Comparison of ENCODE assay signal across 9 mouse cellular contexts in the genomic region with DNA sequence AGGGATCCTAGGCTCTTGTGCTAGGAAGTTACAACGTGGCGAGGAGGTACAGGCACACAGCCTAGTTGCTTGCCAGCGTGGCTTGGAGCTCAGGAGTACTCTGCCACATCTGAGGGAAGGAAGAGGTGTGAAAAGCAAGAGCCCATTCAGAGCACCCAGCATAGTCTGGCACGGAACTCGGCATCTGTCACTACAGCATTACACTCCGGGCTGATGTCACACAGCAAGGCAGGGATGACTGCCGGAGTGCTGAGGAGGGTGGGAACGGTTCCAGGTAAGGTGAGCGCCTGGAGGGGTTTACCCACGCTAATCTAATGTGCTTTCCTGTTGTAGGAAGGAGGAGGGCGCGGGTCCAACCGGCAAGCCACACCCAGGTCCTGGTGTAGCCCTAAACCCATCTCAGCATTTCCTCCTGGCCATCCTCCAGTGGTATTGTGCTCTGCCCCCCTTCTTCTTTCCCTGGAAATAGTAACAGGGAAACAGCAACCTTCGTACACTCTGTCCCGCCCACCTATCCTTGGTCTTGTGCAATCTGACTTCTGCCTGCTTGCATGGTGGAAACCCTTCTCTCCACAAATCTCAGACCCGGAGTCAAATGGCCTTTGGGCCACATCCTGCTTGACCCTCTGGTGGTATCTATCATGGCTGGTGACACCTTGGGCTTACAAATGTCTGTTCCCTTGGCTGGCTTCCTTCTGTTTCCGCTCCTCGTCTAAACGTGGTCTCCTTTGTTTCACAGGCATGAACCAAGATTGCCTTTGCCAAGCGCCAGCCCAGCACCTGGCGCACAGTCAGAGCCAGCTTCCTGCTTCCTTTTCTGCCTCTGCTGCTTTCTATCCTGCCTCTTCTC. TPM values are rescaled to one million over a fixed set of nuclear protein-coding genes. Genes with fewer than 3 reads are reported as not detected.
DNase-seq lines count a peak whose midpoint lies in the region; ATAC-seq and TF ChIP-seq lines count a peak whose summit lies in the region.
"Had no signal": no experiment of that assay in that cellular context is flagged by ENCODE, and none has a peak within 500 bp of the region (broad histone marks: within the 10 kb centered on the region; RNA-seq: fewer than 3 reads in every experiment).

No protein-coding gene starts in this region.

- H3K4me1 ChIP-seq in embryonic facial prominence, embryonic 13.5 days, result peaks cover 4% of the 10 kb centered on the region; the same call in 1 of the 2 replicates
- H3K4me1 ChIP-seq in embryonic facial prominence, embryonic 10.5 days, result peaks cover 25% of the 10 kb centered on the region
- peaks cover 14% of the 10 kb centered on the region for H3K4me1 ChIP-seq in intestine, embryonic 16.5 days (ENCODE audit: control insufficient read depth, insufficient read depth, low read length)

- peak overlapping the region; percentile 28; the same call in 1 of the 2 replicates for H3K27ac ChIP-seq in embryonic facial prominence, embryonic 13.5 days
- H3K27ac ChIP-seq in embryonic facial prominence, embryonic 10.5 days (replicated peaks), result no peak overlapping the region
- H3K27ac ChIP-seq in gastrocnemius, adult 2 months, result peak overlapping the region; percentile 82
- H3K27ac ChIP-seq in intestine, embryonic 16.5 days (ENCODE audit: low read length), result peak overlapping the region; percentile 28
- 0 out of 2 replicates have a peak overlapping the region, but pooled peaks have one; percentile 9 for H3K27ac ChIP-seq in left cerebral cortex, adult 2 months

- no peaks in the 10 kb centered on the region for H3K27me3 ChIP-seq in embryonic facial prominence, embryonic 13.5 days
- no peaks in the 10 kb centered on the region for H3K27me3 ChIP-seq in embryonic facial prominence, embryonic 10.5 days (replicated peaks; ENCODE audit: low read depth, poor library complexity, severe bottlenecking)
- no peaks in the 10 kb centered on the region for H3K27me3 ChIP-seq in intestine, embryonic 16.5 days (replicated peaks; ENCODE audit: control insufficient read depth, insufficient read depth, low read length)

- H3K4me3 ChIP-seq in embryonic facial prominence, embryonic 13.5 days, result no peak overlapping the region
- no peak overlapping the region for H3K4me3 ChIP-seq in embryonic facial prominence, embryonic 10.5 days
- peak overlapping the region; percentile 47 for H3K4me3 ChIP-seq in gastrocnemius, adult 2 months
- H3K4me3 ChIP-seq in intestine, embryonic 16.5 days (ENCODE audit: low read length), result no peak overlapping the region
- no peak overlapping the region for H3K4me3 ChIP-seq in left cerebral cortex, adult 2 months

- no peak for TF ChIP-seq CTCF in brain, embryonic 14.5 days (IDR thresholded peaks at IDR 0.05; ENCODE audit: borderline replicate concordance, extremely low read depth, insufficient read depth, insufficient read length)
- no peak for TF ChIP-seq CTCF in gastrocnemius, adult 2 months (IDR thresholded peaks at IDR 0.05)
- no peak for TF ChIP-seq CTCF in left cerebral cortex, adult 2 months (IDR thresholded peaks at IDR 0.05)

- peaks cover 95% of the 10 kb centered on the region for H3K36me3 ChIP-seq in embryonic facial prominence, embryonic 13.5 days
- H3K36me3 ChIP-seq in embryonic facial prominence, embryonic 10.5 days (replicated peaks), result peaks cover 98% of the 10 kb centered on the region
- peaks cover 3% of the 10 kb centered on the region; the same call in 1 of the 2 replicates for H3K36me3 ChIP-seq in intestine, embryonic 16.5 days (ENCODE audit: control insufficient read depth, insufficient read depth, low read length)

- WGBS in embryonic facial prominence, embryonic 13.5 days, result 78% methylated on average over 21 of the region's 21 CpGs
- WGBS in embryonic facial prominence, embryonic 10.5 days, result 87% methylated on average over 21 of the region's 21 CpGs
- 66% methylated on average over 21 of the region's 21 CpGs for WGBS in intestine, embryonic 16.5 days

- ATAC-seq in embryonic facial prominence, embryonic 13.5 days (ENCODE audit: insufficient number of reproducible peaks, insufficient read depth, low FRiP score, low TSS enrichment, low read depth), result no peak
- peak; percentile 78 for ATAC-seq in intestine, embryonic 16.5 days

- no peak for DNase-seq in embryonic facial prominence, embryonic 10.5 days (ENCODE audit: low spot score)
- DNase-seq in brain, embryonic 14.5 days (ENCODE audit: low read depth), result peak; percentile 80
- peak; percentile 82 for DNase-seq in gastrocnemius, adult 2 months
- peak; percentile 69 for DNase-seq in left cerebral cortex, adult 2 months (ENCODE audit: extremely low spot score in 1 of 2, low spot score in 2 of 2)
- DNase-seq in right cerebral cortex, adult 18-20 months, result peak; percentile 86
- DNase-seq in B cell, adult 2 months, result no peak

- no peaks in the 10 kb centered on the region for H3K9me3 ChIP-seq in embryonic facial prominence, embryonic 13.5 days
- H3K9me3 ChIP-seq in embryonic facial prominence, embryonic 10.5 days, result no peaks in the 10 kb centered on the region
- H3K9me3 ChIP-seq in intestine, embryonic 16.5 days (ENCODE audit: control insufficient read depth, low read length), result no peaks in the 10 kb centered on the region

- H3K9ac ChIP-seq in embryonic facial prominence, embryonic 13.5 days, result no peak overlapping the region
- no peak overlapping the region for H3K9ac ChIP-seq in intestine, embryonic 16.5 days (ENCODE audit: low read depth, low read length)

- no peak for TF ChIP-seq POLR2A in brain, embryonic 14.5 days (IDR thresholded peaks at IDR 0.05; ENCODE audit: borderline replicate concordance, extremely low read depth, insufficient read depth, insufficient read length, poor library complexity, severe bottlenecking)

- no peak overlapping the region for H3K4me2 ChIP-seq in embryonic facial prominence, embryonic 13.5 days
- H3K4me2 ChIP-seq in intestine, embryonic 16.5 days (ENCODE audit: low read depth, low read length), result peak overlapping the region; percentile 21; the same call in 1 of the 2 replicates

- intact Hi-C loops in gastrocnemius, adult 2 months (cut with DNase I), result no loop called here
- intact Hi-C loops in left cerebral cortex, adult 2 months (cut with DNase I), result loop anchor here (5.0 kb wide), 1 partner anchor 40 kb away; no protein-coding TSS in a partner anchor

RNA-seq across cellular contexts. Expression of a gene that starts 18.9 kb away (rescaled TPM):
- 0.73 TPM in 1 of 2 replicates, not detected in the other for polyA plus RNA-seq in embryonic facial prominence, embryonic 13.5 days (2015; fragmentation: Nextera tagmentation; extraction: Ambion mirVana)
- not detected in 2 replicates for polyA plus RNA-seq in embryonic facial prominence, embryonic 10.5 days (2016; fragmentation: Nextera tagmentation; extraction: Ambion mirVana)
- not detected in 2 replicates for polyA plus RNA-seq in brain, embryonic 14.5 days (2012; rRNA removed)
- not detected for total RNA-seq in gastrocnemius, adult 2 months (2021)
- polyA plus RNA-seq in intestine, embryonic 16.5 days (2015; fragmentation: Nextera tagmentation; extraction: Ambion mirVana), result 0.09 and 0.16 TPM in 2 replicates
- total RNA-seq in left cerebral cortex, adult 2 months (2021), result under 1 TPM in 1 of 2 experiments, not detected in 1; 0.16 TPM
- total RNA-seq: neutrophil, adult 5-6 weeks had no signal

RNA-seq across cellular contexts. Expression of a gene that starts 43.1 kb away (rescaled TPM):
- 37.9 and 38.0 TPM in 2 replicates for polyA plus RNA-seq in embryonic facial prominence, embryonic 13.5 days (2015; fragmentation: Nextera tagmentation; extraction: Ambion mirVana)
- polyA plus RNA-seq in embryonic facial prominence, embryonic 10.5 days (2016; fragmentation: Nextera tagmentation; extraction: Ambion mirVana), result 48.4 and 51.1 TPM in 2 replicates
- polyA plus RNA-seq in brain, embryonic 14.5 days (2012; rRNA removed), result 151 and 169 TPM in 2 replicates
- 10 to 100 TPM; 29.3 to 32.1 TPM for total RNA-seq in gastrocnemius, adult 2 months (2021)
- 12.9 and 14.4 TPM in 2 replicates for polyA plus RNA-seq in intestine, embryonic 16.5 days (2015; fragmentation: Nextera tagmentation; extraction: Ambion mirVana)
- 10 to 100 TPM; 62.0 to 75.6 TPM for total RNA-seq in left cerebral cortex, adult 2 months (2021)
- total RNA-seq: neutrophil, adult 5-6 weeks had no signal

Comparison
In these comparisons a context has a peak if more than half of its experiments do, and no peak if none do; other contexts are left out.
1. DNase-seq: peak in brain, embryonic 14.5 days (single experiment), gastrocnemius, adult 2 months (single experiment), left cerebral cortex, adult 2 months (2 of 2) and right cerebral cortex, adult 18-20 months (single experiment); none in embryonic facial prominence, embryonic 10.5 days (single experiment) and B cell, adult 2 months (0 of 2).